9 mouse cellular contexts compared by ENCODE assay signal in genomic region chr15:12548696-12549095, GRCm38 (mm10).
A peak's percentile ranks its signal among the peaks of the same experiment; 100 is the strongest.
DNase-seq lines count a peak whose midpoint lies in the region; ATAC-seq and TF ChIP-seq lines count a peak whose summit lies in the region.
"Had no signal": no experiment of that assay in that cellular context is flagged by ENCODE, and none has a peak within 500 bp of the region (broad histone marks: within the 10 kb centered on the region; RNA-seq: fewer than 3 reads in every experiment).

No protein-coding gene starts in this region.

- H3K9me3 ChIP-seq in forebrain, embryonic 12.5 days = no peaks in the 10 kb centered on the region
- no peaks in the 10 kb centered on the region for H3K9me3 ChIP-seq in hindbrain, postnatal 0 days (ENCODE audit: low read length)
- H3K9me3 ChIP-seq in neural tube, embryonic 12.5 days = no peaks in the 10 kb centered on the region

- intact Hi-C loops in left cerebral cortex, adult 2 months (cut with DNase I) = no loop called here
- intact Hi-C loops in left cerebral cortex, postnatal 36 days (cut with DNase I) = no loop called here
- intact Hi-C loops in left cerebral cortex, postnatal 25 days (cut with DNase I) = no loop called here

- H3K36me3 ChIP-seq in forebrain, embryonic 12.5 days (replicated peaks) = no peaks in the 10 kb centered on the region
- no peaks in the 10 kb centered on the region for H3K36me3 ChIP-seq in hindbrain, postnatal 0 days (ENCODE audit: insufficient read depth, low read length)
- no peaks in the 10 kb centered on the region for H3K36me3 ChIP-seq in neural tube, embryonic 12.5 days

- no peak for TF ChIP-seq CTCF in left cerebral cortex, adult 2 months (IDR thresholded peaks at IDR 0.05)
- TF ChIP-seq CTCF in hindbrain, postnatal 0 days (IDR thresholded peaks at IDR 0.05; ENCODE audit: low read depth) = no peak

- 36% methylated on average over 4 of the region's 4 CpGs for WGBS in forebrain, embryonic 12.5 days
- 44% methylated on average over 4 of the region's 4 CpGs for WGBS in hindbrain, postnatal 0 days
- 37% methylated on average over 4 of the region's 4 CpGs for WGBS in neural tube, embryonic 12.5 days

- no peak overlapping the region for H3K27ac ChIP-seq in left cerebral cortex, adult 2 months
- H3K27ac ChIP-seq in forebrain, embryonic 12.5 days = no peak overlapping the region
- H3K27ac ChIP-seq in hindbrain, postnatal 0 days = no peak overlapping the region
- no peak overlapping the region for H3K27ac ChIP-seq in neural tube, embryonic 12.5 days

- peak overlapping the region; percentile 90 for H3K4me2 ChIP-seq in forebrain, embryonic 12.5 days
- H3K4me2 ChIP-seq in hindbrain, postnatal 0 days (ENCODE audit: low read depth, low read length) = peak overlapping the region; percentile 94
- H3K4me2 ChIP-seq in neural tube, embryonic 12.5 days (replicated peaks) = peak overlapping the region; percentile 98

- peaks cover 36% of the 10 kb centered on the region for H3K4me1 ChIP-seq in forebrain, embryonic 12.5 days
- H3K4me1 ChIP-seq in hindbrain, postnatal 0 days (ENCODE audit: insufficient read depth, low read length) = peaks cover 7% of the 10 kb centered on the region
- peaks cover 21% of the 10 kb centered on the region for H3K4me1 ChIP-seq in neural tube, embryonic 12.5 days

- H3K27me3 ChIP-seq in forebrain, embryonic 12.5 days = peaks cover 19% of the 10 kb centered on the region; the same call in 1 of the 2 replicates
- H3K27me3 ChIP-seq in hindbrain, postnatal 0 days (ENCODE audit: insufficient read depth, low read length) = no peaks in the 10 kb centered on the region
- peaks cover 2% of the 10 kb centered on the region; the same call in 1 of the 2 replicates for H3K27me3 ChIP-seq in neural tube, embryonic 12.5 days (replicated peaks)

- H3K9ac ChIP-seq in forebrain, embryonic 12.5 days = 0 out of 2 replicates have a peak overlapping the region, but pooled peaks have one; percentile 44
- no peak overlapping the region for H3K9ac ChIP-seq in hindbrain, postnatal 0 days (replicated peaks; ENCODE audit: low read length)
- no peak overlapping the region for H3K9ac ChIP-seq in neural tube, embryonic 12.5 days

- ATAC-seq in forebrain, embryonic 12.5 days (ENCODE audit: low FRiP score) = no peak
- no peak for ATAC-seq in hindbrain, postnatal 0 days
- ATAC-seq in neural tube, embryonic 12.5 days (ENCODE audit: low FRiP score, low read depth) = no peak
- ATAC-seq in megakaryocyte-erythroid progenitor cell, adult 5-6 weeks (replicated peaks; ENCODE audit: low FRiP score, low TSS enrichment, poor library complexity, severe bottlenecking) = no peak

- peak overlapping the region; percentile 51 for H3K4me3 ChIP-seq in left cerebral cortex, adult 2 months
- peak overlapping the region; percentile 43; the same call in 1 of the 2 replicates for H3K4me3 ChIP-seq in forebrain, embryonic 12.5 days (replicated peaks)
- H3K4me3 ChIP-seq in hindbrain, postnatal 0 days (ENCODE audit: low read length) = peak overlapping the region; percentile 43
- no peak overlapping the region for H3K4me3 ChIP-seq in neural tube, embryonic 12.5 days
- H3K4me3 ChIP-seq: myocyte had no signal

- no peak for DNase-seq in left cerebral cortex, adult 2 months (ENCODE audit: extremely low spot score in 1 of 2, low spot score in 2 of 2)
- no peak for DNase-seq in left cerebral cortex, postnatal 36 days (ENCODE audit: low spot score in 2 of 2)
- DNase-seq in hindbrain, postnatal 0 days (ENCODE audit: low spot score) = no peak
- no peak for DNase-seq in frontal cortex, adult 2 months (ENCODE audit: extremely low spot score in 1 of 2, low spot score in 1 of 2)
- no peak for DNase-seq in left cerebral cortex, postnatal 25 days (ENCODE audit: low spot score in 2 of 2)
